Mouse (Mus musculus): ENCODE measurements at regions not wholly inside any gene's neighbourhood (a gene's known extent, or its start where the extent isn't known, plus 50 kb on each side); places are given as distances from the start of the nearest gene placed in this dataset.

GRCm38 (mm10) chr16:63921146-63921545 is 57.2 kb upstream of the Epha3 start:
- 78% methylated on average over 7 of the region's 7 CpGs for WGBS
- no peak for ATAC-seq (replicated peaks; ENCODE audit: insufficient number of reproducible peaks, insufficient read depth, low FRiP score, low read depth)

More at GRCm38 (mm10) chr16:63921146-63921545, 57.2 kb upstream of the Epha3 start:
- no peak overlapping the region for H3K4me2 ChIP-seq
- H3K36me3 ChIP-seq: no peaks in the 10 kb centered on the region
- no peak overlapping the region for H3K27ac ChIP-seq
- no peaks in the 10 kb centered on the region for H3K4me1 ChIP-seq (replicated peaks)
- H3K27me3 ChIP-seq: no peaks in the 10 kb centered on the region
- no peaks in the 10 kb centered on the region for H3K9me3 ChIP-seq (replicated peaks)
- H3K9ac ChIP-seq: no peak overlapping the region
- H3K4me3 ChIP-seq: no peak overlapping the region
